Mouse (Mus musculus) lung, adult 2 months (tissue): Measurements from ENCODE around the gene Usp28.

Experiments used
- CTCF ChIP-seq: fragments of 200-500 bp; IDR thresholded peaks from 2 replicates; pipeline ENCODE4 v1.5.1; 2011; ENCODE audit warnings: mild to moderate bottlenecking, low read length, control low read depth; ENCODE audit not compliant: insufficient read depth
- POLR2A ChIP-seq: fragments of 200-500 bp; IDR thresholded peaks from 2 replicates; pipeline ENCODE4 v1.6.1; 2011; ENCODE audit warnings: low read depth, mild to moderate bottlenecking, control low read depth, low read length, borderline replicate concordance; ENCODE audit errors: extremely low read depth

- TF ChIP-seq CTCF (no peak), POLR2A (no peak)
Measured at GRCm38 (mm10) chr9:48962131-48962530, 23.0 kb upstream of the Usp28 start.
